Mouse (Mus musculus): ENCODE results near the gene Zfp398. TPM values are rescaled to one million over a fixed set of nuclear protein-coding genes. Genes with fewer than 3 reads are reported as not detected.

The Zfp398 gene
- polyA plus RNA-seq, 1 experiment from 2014 or later: 12.5 TPM

DNA sequence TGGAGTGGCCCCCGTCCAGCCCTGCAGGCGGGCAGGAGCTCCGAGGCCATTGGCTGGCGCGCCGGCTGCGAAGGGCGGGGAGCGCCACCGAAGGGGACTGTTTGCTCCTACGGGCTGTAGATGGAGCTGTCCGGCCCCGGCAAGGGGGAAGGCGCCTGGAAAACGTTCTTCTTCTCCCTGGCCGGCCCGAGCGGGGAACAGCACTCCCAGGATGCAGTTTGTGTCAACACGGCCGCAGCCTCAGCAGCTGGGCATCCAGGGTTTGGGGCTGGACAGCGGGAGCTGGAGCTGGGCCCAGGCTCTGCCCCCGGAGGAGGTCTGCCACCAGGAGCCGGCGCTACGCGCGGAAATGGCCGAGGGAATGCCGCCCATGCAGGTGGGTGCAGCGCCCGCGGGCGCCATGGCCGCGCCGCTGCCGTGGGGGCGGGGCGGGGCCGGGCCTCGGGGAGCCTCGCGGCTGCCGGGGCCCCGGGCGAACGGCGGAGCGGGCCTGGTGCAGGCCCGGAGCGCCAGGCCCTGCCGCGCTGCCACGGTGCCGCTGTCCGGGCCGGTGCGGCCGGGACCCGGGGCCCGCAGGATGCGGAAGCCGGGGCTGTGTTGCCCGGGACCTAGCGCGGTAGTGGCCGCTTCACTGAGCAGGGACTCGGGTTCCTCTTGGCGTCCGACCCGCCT lies 42.1 kb downstream of the Zfp398 start:
- H3K4me1 ChIP-seq: peaks cover 18% of the 10 kb centered on the region
- H3K27ac ChIP-seq: peak overlapping the region; percentile 99
- peak overlapping the region; percentile 92 for H3K4me3 ChIP-seq (replicated peaks)
- peaks cover 31% of the 10 kb centered on the region for H3K36me3 ChIP-seq (replicated peaks)
- H3K4me2 ChIP-seq: peak overlapping the region; percentile 87
- peak overlapping the region; percentile 95 for H3K9ac ChIP-seq
- H3K9me3 ChIP-seq: no peaks in the 10 kb centered on the region
- no peaks in the 10 kb centered on the region for H3K27me3 ChIP-seq
- under 1% methylated on average over 67 of the region's 71 CpGs for WGBS
- peak; percentile 96 for ATAC-seq (ENCODE audit: low FRiP score)

DNA sequence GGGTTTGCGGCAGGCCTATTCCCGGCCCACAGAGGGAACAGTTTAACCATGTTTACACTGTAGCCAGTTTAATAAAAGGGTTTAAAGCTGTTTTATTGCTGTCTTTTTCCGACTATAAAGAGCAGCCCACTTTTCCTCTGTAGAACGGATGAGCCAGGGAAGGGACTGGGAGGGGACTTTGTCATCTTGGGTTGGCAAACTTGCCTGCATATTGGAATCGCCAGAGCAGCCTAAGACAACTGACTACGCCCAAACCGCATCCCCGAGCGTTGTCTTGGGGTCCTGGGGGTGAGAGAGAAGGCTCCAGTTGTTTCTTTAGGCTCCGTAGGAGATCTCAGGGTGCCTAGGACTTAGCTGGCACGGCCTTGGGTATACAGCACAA lies 42.7 kb downstream of the Zfp398 start:
- 0 out of 2 replicates have a peak, but pooled peaks have one; percentile 2 for ATAC-seq (ENCODE audit: low FRiP score)
- peaks cover 37% of the 10 kb centered on the region for H3K36me3 ChIP-seq (replicated peaks)
- H3K27ac ChIP-seq: peak overlapping the region; percentile 99
- no peaks in the 10 kb centered on the region for H3K27me3 ChIP-seq
- peak overlapping the region; percentile 87 for H3K4me2 ChIP-seq
- peak overlapping the region; percentile 92 for H3K4me3 ChIP-seq (replicated peaks)
- under 1% methylated on average over 11 of the region's 11 CpGs for WGBS
- peaks cover 18% of the 10 kb centered on the region for H3K4me1 ChIP-seq
- H3K9me3 ChIP-seq: no peaks in the 10 kb centered on the region
- peak overlapping the region; percentile 95 for H3K9ac ChIP-seq

DNA sequence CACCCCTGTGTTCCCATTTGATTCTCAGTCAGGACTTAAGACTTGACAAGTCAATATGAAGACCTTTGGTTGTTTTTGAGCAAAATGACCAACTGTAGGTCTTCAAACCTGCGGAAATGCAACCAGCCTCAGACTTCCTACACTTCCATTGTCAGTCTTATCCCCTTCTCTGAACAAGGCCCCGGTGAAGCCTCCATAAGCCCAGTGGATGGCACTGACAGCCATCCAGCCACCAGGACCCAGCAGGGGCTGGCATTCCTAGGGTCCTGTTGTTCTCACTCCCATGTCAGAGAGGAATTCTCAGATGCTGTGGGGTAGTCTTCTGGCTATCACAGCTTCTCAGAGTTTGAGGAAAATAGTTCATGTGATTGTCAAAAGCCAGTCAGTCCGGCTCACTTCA lies 43.1 kb downstream of the Zfp398 start:
- peak overlapping the region; percentile 95 for H3K9ac ChIP-seq
- peak overlapping the region; percentile 87 for H3K4me2 ChIP-seq
- peaks cover 18% of the 10 kb centered on the region for H3K4me1 ChIP-seq
- WGBS: 40% methylated on average over 3 of the region's 3 CpGs
- H3K9me3 ChIP-seq: no peaks in the 10 kb centered on the region
- peak overlapping the region; percentile 99; the same call in 1 of the 2 replicates for H3K27ac ChIP-seq
- H3K36me3 ChIP-seq (replicated peaks): peaks cover 41% of the 10 kb centered on the region
- no peaks in the 10 kb centered on the region for H3K27me3 ChIP-seq
- H3K4me3 ChIP-seq (replicated peaks): peak overlapping the region; percentile 92
- ATAC-seq (ENCODE audit: low FRiP score): no peak

DNA sequence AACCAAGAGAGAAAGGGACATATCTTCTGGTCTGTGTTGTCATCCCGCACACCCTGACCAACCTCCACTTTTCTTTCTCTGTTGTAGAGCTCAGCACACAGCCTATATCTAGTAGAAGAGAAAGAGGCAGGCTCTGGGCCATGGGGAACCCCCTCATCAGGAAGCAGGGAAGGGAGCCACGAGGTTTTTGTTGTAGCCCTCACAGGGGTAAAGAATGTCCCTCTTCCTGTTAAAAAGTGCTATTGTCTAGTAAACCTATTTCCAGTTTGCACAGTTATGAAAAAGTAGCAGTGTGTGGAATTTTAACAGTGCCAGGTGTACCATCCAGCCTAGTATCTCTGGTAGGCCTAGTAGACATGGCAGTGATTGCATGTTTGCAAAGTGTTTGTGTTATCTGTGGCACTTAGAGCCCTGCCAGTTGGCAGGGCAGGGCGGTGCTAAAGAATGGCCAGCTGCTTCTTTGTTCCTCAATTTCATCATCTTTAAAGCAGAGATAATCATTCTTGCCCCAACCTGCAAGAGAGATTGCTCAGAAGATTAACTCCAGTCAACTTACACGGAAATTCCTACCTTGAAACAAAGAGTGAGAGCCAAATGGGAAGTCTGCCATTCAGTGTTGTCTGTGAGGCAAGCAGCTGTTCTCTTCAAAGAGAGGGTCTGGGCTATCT lies 43.7 kb downstream of the Zfp398 start:
- peaks cover 18% of the 10 kb centered on the region for H3K4me1 ChIP-seq
- H3K36me3 ChIP-seq (replicated peaks): peaks cover 47% of the 10 kb centered on the region
- no peak overlapping the region for H3K27ac ChIP-seq
- peak overlapping the region; percentile 95 for H3K9ac ChIP-seq
- no peaks in the 10 kb centered on the region for H3K9me3 ChIP-seq
- no peak for ATAC-seq (ENCODE audit: low FRiP score)
- H3K4me3 ChIP-seq (replicated peaks): peak overlapping the region; percentile 92
- whole genome bisulfite sequencing: 69% methylated on average over 4 of the region's 4 CpGs
- peak overlapping the region; percentile 87 for H3K4me2 ChIP-seq
- H3K27me3 ChIP-seq: no peaks in the 10 kb centered on the region

DNA sequence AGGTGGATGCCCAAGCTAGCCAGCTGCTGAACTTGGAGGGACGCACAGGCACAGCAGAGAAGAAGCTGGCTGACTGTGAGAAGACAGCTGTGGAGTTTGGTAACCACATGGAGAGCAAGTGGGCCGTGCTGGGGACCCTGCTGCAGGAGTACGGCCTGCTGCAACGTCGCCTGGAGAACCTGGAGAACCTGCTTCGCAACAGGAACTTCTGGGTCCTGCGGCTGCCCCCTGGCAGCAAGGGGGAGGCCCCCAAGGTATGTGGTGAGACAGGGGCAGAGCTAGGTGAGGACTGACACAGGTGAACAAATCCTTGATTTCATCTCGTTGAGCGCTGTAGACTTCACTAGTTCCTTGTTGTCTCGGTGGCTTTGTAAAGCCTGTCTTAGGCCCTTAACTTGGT lies 44.7 kb downstream of the Zfp398 start:
- no peak for ATAC-seq (ENCODE audit: low FRiP score)

DNA sequence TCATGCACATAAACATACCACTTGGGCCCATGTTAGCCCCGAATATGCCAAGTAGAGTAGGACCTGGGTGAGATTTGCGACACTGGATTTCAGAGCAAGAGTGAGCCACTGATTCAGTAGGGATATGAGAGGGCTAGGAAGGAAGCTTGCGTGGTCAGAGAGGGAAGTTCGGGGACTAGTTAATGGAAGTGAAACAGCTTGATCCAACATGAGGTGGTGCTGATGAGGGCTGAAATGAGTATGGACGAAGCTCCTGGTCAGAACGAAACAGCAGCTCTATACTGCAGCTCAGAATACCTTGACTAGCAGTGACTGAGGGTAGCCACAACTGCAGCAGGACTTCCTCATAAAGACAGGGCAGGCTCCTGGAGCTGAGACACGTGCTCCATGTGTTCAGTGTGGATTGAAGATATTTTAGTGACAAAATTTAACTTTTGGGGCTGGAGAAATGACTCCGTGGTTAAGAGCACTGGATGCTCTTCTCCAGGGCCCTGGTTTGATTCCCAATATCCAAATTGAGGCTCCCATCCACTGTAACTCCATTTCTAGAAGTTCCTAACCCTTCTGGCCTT lies 53.4 kb downstream of the Zfp398 start:
- H3K4me1 ChIP-seq: no peaks in the 10 kb centered on the region
- no peak overlapping the region for H3K4me2 ChIP-seq
- H3K27me3 ChIP-seq: no peaks in the 10 kb centered on the region
- no peak for ATAC-seq (ENCODE audit: low FRiP score)
- no peaks in the 10 kb centered on the region for H3K9me3 ChIP-seq
- WGBS: 92% methylated on average over 8 of the region's 8 CpGs
- H3K27ac ChIP-seq: no peak overlapping the region
- no peak overlapping the region for H3K9ac ChIP-seq
- H3K36me3 ChIP-seq (replicated peaks): peaks cover 85% of the 10 kb centered on the region
- no peak overlapping the region for H3K4me3 ChIP-seq (replicated peaks)

More for the DNA sequence above, 44.7 kb downstream of the Zfp398 start:
- Histone ChIP-seq H3K27me3 (no peaks in the 10 kb centered on the region), H3K4me2 (no peak overlapping the region), H3K9ac (no peak overlapping the region), H3K9me3 (no peaks in the 10 kb centered on the region), H3K4me1 (peaks cover 18% of the 10 kb centered on the region), H3K4me3 (replicated peaks) (no peak overlapping the region), H3K27ac (no peak overlapping the region), H3K36me3 (replicated peaks) (peaks cover 56% of the 10 kb centered on the region)
- 96% methylated on average over 10 of the region's 10 CpGs for WGBS

DNA sequence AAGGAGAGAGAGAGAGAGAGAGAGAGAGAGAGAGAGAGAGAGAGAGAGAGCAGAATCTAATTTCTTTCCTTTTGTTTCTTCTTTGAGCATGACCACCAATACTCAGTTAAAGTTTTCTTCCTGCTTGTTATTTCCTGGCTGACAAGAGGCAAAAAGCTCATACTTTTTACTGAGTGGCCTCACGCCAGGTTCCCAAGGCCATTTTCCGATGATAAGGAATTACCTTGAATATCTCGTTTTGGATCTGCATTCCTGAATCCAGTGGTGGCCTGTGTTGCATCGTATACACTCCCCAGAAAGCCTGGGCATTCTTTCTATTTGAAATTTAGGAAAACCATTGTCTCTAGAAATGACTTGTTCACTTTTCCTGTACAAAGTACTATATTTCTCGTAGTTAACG lies 64.0 kb downstream of the Zfp398 start:
- no peaks in the 10 kb centered on the region for H3K9me3 ChIP-seq
- H3K9ac ChIP-seq: no peak overlapping the region
- peaks cover 68% of the 10 kb centered on the region for H3K36me3 ChIP-seq (replicated peaks)
- no peak for ATAC-seq (ENCODE audit: low FRiP score)
- H3K27me3 ChIP-seq: peaks cover 15% of the 10 kb centered on the region
- H3K4me3 ChIP-seq (replicated peaks): no peak overlapping the region
- H3K4me2 ChIP-seq: no peak overlapping the region
- no peaks in the 10 kb centered on the region for H3K4me1 ChIP-seq
- no peak overlapping the region for H3K27ac ChIP-seq
- 94% methylated on average over 6 of the region's 6 CpGs for WGBS

DNA sequence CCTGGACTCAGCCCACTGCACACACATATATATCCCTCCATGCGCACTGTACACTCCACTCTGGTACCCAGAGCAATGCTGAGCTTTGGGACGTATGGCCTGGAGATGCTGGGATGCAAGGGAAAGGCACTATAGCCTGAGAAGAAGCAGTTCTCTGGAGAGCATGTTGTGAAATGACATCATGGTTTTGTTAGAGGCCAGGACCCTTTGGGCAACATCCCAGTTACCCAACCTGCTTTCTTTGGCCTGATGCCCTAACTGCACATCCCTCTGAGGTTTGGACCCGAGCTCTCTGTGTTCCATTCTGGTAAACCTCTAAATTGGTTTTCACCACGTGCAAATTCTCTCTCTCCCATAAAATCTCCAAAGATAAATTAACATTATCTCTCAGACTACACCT lies 68.1 kb downstream of the Zfp398 start:
- H3K36me3 ChIP-seq (replicated peaks): peaks cover 94% of the 10 kb centered on the region
- WGBS: 81% methylated on average over 4 of the region's 4 CpGs
- no peak for ATAC-seq (ENCODE audit: low FRiP score)

DNA sequence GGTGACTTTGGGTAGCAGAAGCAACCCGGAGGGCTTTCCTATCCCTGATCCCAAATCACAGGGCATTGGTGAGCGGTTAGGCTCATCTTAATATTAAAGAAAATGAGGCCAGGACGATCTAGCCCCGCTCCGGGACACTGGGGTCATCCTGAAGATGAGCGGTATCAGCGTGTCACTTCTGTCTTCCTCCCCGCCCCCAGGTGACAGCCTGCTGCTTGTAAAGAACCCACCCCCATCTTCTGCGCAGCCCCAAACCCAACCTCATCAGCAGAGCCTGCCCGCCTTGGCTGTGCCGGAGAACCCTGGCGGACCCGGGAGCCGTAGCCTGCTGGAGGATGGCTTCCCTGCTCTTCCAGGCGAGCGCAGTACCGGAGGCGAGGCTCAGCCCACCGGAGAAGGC lies 68.9 kb downstream of the Zfp398 start:
- H3K4me2 ChIP-seq: no peak overlapping the region
- H3K9me3 ChIP-seq: no peaks in the 10 kb centered on the region
- no peak for ATAC-seq (ENCODE audit: low FRiP score)
- WGBS: 30% methylated on average over 19 of the region's 19 CpGs
- H3K9ac ChIP-seq: no peak overlapping the region
- H3K4me1 ChIP-seq: no peaks in the 10 kb centered on the region
- H3K4me3 ChIP-seq (replicated peaks): no peak overlapping the region
- H3K36me3 ChIP-seq (replicated peaks): peaks cover 88% of the 10 kb centered on the region
- H3K27ac ChIP-seq: no peak overlapping the region
- H3K27me3 ChIP-seq: peaks cover 24% of the 10 kb centered on the region

More for the DNA sequence above, 68.1 kb downstream of the Zfp398 start:
- Histone ChIP-seq H3K4me3 (replicated peaks) (no peak overlapping the region), H3K9ac (no peak overlapping the region), H3K9me3 (no peaks in the 10 kb centered on the region), H3K4me2 (no peak overlapping the region), H3K27ac (no peak overlapping the region), H3K4me1 (no peaks in the 10 kb centered on the region), H3K27me3 (peaks cover 24% of the 10 kb centered on the region)

DNA sequence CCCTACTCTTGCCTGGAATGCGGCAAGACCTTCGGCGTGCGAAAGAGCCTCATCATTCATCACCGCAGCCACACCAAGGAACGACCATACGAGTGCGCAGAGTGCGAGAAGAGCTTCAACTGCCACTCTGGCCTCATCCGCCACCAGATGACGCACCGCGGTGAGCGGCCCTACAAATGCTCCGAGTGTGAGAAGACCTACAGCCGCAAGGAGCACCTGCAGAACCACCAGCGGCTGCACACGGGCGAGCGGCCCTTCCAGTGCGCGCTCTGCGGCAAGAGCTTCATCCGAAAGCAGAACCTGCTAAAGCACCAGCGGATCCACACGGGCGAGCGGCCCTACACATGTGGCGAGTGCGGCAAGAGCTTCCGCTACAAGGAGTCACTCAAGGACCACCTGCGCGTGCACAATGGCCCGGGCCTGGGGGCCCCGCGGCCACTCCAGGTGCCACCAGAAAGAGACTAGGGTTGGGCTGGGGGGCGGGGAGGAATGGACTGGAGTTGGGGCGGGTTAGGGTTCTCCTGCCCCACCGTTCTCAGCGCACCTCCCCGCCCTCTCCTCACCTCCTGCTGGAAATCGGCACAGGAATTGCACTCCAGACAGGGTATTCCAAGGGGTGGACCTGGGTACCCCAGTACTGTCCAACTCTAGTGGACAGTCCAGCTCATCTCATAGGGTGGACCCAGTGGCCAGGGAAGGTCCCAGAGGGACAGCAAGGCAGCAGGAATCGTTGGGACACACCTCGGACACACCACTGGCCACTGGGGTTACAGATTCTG lies 69.6 kb downstream of the Zfp398 start:
- ATAC-seq (ENCODE audit: low FRiP score): 0 out of 2 replicates have a peak, but pooled peaks have one; percentile 23
- whole genome bisulfite sequencing: 54% methylated on average over 44 of the region's 44 CpGs
- no peaks in the 10 kb centered on the region for H3K9me3 ChIP-seq
- peaks cover 80% of the 10 kb centered on the region for H3K36me3 ChIP-seq (replicated peaks)
- H3K9ac ChIP-seq: no peak overlapping the region
- H3K4me3 ChIP-seq (replicated peaks): no peak overlapping the region
- no peak overlapping the region for H3K4me2 ChIP-seq
- no peak overlapping the region for H3K27ac ChIP-seq
- H3K4me1 ChIP-seq: no peaks in the 10 kb centered on the region
- H3K27me3 ChIP-seq: peaks cover 24% of the 10 kb centered on the region

DNA sequence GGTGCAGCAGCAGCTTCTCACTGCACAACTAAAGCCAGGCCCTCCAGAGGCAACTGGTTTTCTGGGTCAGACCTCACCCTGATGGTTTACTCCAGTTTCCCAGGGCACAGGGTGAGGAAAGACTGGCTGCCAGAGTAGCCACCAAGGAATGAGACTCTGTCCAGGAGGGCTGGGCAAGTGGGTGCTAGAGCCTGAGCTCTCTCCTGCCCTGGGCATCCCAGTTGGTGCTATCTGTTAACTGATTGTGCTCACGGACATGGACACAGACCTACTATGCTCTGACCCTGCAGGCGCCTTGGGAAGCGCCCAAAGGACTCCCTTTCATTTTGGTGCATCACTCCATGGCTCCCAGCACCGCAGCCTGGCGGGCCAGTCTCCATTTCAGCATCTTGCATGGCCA lies 70.9 kb downstream of the Zfp398 start:
- ATAC-seq (ENCODE audit: low FRiP score): no peak
- Histone ChIP-seq H3K4me1 (no peaks in the 10 kb centered on the region), H3K9me3 (no peaks in the 10 kb centered on the region), H3K4me3 (replicated peaks) (no peak overlapping the region), H3K27me3 (peaks cover 24% of the 10 kb centered on the region), H3K4me2 (no peak overlapping the region), H3K27ac (no peak overlapping the region), H3K9ac (no peak overlapping the region), H3K36me3 (replicated peaks) (peaks cover 69% of the 10 kb centered on the region)
- 93% methylated on average over 5 of the region's 5 CpGs for WGBS

DNA sequence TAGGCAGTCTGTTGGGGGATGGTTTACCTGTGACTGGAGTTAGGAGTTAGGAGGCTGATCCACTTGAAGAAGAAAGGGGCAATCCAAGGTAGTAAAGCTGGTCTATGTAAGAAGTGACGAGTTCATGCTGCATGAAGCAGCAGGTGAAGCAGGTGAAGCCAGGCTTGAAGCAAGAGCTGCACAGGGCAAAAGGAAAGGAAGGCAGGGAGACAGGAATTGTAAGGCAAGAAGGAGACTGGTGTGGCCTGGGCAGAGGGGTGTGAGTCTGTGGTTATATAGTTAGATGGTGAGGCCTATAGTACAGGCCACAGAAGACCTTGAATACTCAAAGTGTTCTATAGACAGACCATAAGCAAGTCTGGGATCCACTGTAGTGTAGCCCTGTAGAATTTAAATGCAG lies 73.5 kb downstream of the Zfp398 start:
- Histone ChIP-seq H3K27me3 (peaks cover 13% of the 10 kb centered on the region), H3K27ac (no peak overlapping the region), H3K4me3 (replicated peaks) (no peak overlapping the region), H3K9me3 (no peaks in the 10 kb centered on the region), H3K4me1 (no peaks in the 10 kb centered on the region), H3K36me3 (replicated peaks) (peaks cover 45% of the 10 kb centered on the region), H3K9ac (no peak overlapping the region), H3K4me2 (no peak overlapping the region)
- WGBS: 85% methylated on average over 1 of the region's 1 CpGs
- ATAC-seq (ENCODE audit: low FRiP score): no peak

Data from forebrain, embryonic 12.5 days (tissue).